Mouse (Mus musculus): Measurements from ENCODE around the gene Cpt1c. TPM values are rescaled to one million over a fixed set of nuclear protein-coding genes. Genes with fewer than 3 reads are reported as not detected.
A peak's percentile ranks its signal among the peaks of the same experiment; 100 is the strongest.

The Cpt1c gene
- polyA plus RNA-seq, 1 experiment, result 154 TPM

- Histone ChIP-seq H3K27ac (ENCODE audit: insufficient read depth, low read length) (no peak overlapping the region), H3K4me1 (ENCODE audit: control insufficient read depth, insufficient read depth, low read length) (peaks cover 5% of the 10 kb centered on the region), H3K4me3 (ENCODE audit: insufficient read depth, low read length) (peak overlapping the region; percentile 57)
- TF ChIP-seq CTCF (IDR thresholded peaks at IDR 0.05; ENCODE audit: extremely low read depth, insufficient read depth, low read length), result no peak
- TF ChIP-seq POLR2A (IDR thresholded peaks at IDR 0.05; ENCODE audit: extremely low read depth, insufficient read depth, low read length), result peak; percentile 66; the same call in 1 of the 2 replicates
Observed at GRCm38 (mm10) chr7:44970231-44970691, 4.4 kb downstream of the Cpt1c start.

GRCm38 (mm10) chr7:44966638-44967037, 8.0 kb downstream of the Cpt1c start:
- TF ChIP-seq POLR2A (IDR thresholded peaks at IDR 0.05; ENCODE audit: extremely low read depth, insufficient read depth, low read length), result no peak
- TF ChIP-seq CTCF (IDR thresholded peaks at IDR 0.05; ENCODE audit: extremely low read depth, insufficient read depth, low read length), result no peak
- no peak overlapping the region for H3K4me3 ChIP-seq (ENCODE audit: insufficient read depth, low read length)
- H3K4me1 ChIP-seq (ENCODE audit: control insufficient read depth, insufficient read depth, low read length), result peaks cover 4% of the 10 kb centered on the region; the same call in 1 of the 2 replicates
- H3K27ac ChIP-seq (ENCODE audit: insufficient read depth, low read length), result no peak overlapping the region

DNA sequence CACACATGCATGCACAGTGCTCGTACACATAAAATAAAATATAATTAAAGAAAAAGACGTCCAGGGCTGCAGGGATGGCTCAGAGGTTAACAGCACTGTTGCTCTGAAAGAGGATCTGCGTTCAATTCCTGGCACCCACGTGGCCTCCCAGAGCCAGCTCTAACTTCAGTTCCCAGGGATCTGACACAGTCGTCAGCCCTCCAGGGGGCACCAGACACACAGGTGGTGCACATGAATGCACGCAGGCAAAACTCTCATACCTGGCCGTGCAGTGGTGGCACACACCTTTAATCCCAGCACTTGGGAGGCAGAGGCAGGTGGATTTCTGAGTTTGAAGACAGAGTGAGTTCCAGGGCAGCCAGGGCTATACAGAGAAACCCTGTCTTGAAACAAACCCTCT, 8.7 kb downstream of the Cpt1c start:
- TF ChIP-seq POLR2A (IDR thresholded peaks at IDR 0.05; ENCODE audit: extremely low read depth, insufficient read depth, low read length) (no peak), CTCF (IDR thresholded peaks at IDR 0.05; ENCODE audit: extremely low read depth, insufficient read depth, low read length) (no peak)

GRCm38 (mm10) chr7:44964990-44965389, 9.7 kb downstream of the Cpt1c start:
- Histone ChIP-seq H3K27ac (ENCODE audit: insufficient read depth, low read length) (no peak overlapping the region), H3K4me1 (ENCODE audit: control insufficient read depth, insufficient read depth, low read length) (no peaks in the 10 kb centered on the region), H3K4me3 (ENCODE audit: insufficient read depth, low read length) (no peak overlapping the region)
- no peak for TF ChIP-seq CTCF (IDR thresholded peaks at IDR 0.05; ENCODE audit: extremely low read depth, insufficient read depth, low read length)
- no peak for TF ChIP-seq POLR2A (IDR thresholded peaks at IDR 0.05; ENCODE audit: extremely low read depth, insufficient read depth, low read length)

More for the DNA sequence above, 8.7 kb downstream of the Cpt1c start:
- no peak overlapping the region for H3K27ac ChIP-seq (ENCODE audit: insufficient read depth, low read length)
- peaks cover 4% of the 10 kb centered on the region; the same call in 1 of the 2 replicates for H3K4me1 ChIP-seq (ENCODE audit: control insufficient read depth, insufficient read depth, low read length)
- H3K4me3 ChIP-seq (ENCODE audit: insufficient read depth, low read length), result no peak overlapping the region

DNA sequence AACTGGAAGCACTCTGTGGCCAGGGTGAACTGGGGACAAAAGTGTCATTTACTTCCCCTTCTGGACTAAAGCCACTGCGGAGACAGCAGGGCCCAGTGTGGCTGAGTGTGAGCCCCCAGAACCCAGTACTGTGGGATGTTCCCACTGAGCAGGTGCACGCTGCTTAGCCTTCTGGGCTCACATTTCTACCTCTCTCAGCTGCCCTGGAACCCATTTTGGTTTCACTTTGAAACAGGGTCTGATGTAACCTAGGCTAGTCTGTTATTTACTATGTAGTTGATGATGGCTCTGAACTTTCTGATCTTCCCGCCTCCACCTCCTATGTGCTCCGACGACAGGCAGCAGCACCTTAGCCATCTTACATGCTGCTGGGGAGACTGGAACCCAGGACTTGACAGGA, 11.8 kb downstream of the Cpt1c start:
- H3K4me1 ChIP-seq (ENCODE audit: control insufficient read depth, insufficient read depth, low read length), result no peaks in the 10 kb centered on the region
- TF ChIP-seq CTCF (IDR thresholded peaks at IDR 0.05; ENCODE audit: extremely low read depth, insufficient read depth, low read length), result no peak
- H3K4me3 ChIP-seq (ENCODE audit: insufficient read depth, low read length), result no peak overlapping the region
- no peak overlapping the region for H3K27ac ChIP-seq (ENCODE audit: insufficient read depth, low read length)

DNA sequence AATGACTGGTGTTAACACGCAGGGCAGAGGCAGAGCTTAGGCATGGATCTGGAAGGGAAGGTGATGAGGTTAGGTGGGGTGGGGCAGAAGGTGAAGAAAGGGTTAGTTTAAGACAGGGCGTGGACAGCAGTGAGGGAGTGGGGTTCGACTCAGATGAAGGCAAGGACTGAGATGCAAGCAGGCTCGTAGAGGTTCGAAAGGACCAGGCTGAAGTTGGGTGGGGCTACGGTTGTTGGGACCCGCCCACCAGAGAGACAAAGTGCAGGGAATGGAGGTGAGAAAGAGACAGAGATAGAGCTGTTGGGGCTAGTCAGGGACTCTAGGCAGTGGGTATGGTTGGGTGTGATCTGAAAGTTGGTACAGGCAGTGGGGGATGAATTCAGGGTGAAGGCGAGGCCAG, 12.3 kb downstream of the Cpt1c start:
- Histone ChIP-seq H3K4me1 (ENCODE audit: control insufficient read depth, insufficient read depth, low read length) (no peaks in the 10 kb centered on the region), H3K4me3 (ENCODE audit: insufficient read depth, low read length) (no peak overlapping the region), H3K27ac (ENCODE audit: insufficient read depth, low read length) (no peak overlapping the region)
- TF ChIP-seq CTCF (IDR thresholded peaks at IDR 0.05; ENCODE audit: extremely low read depth, insufficient read depth, low read length) (no peak), POLR2A (IDR thresholded peaks at IDR 0.05; ENCODE audit: extremely low read depth, insufficient read depth, low read length) (no peak)

- Histone ChIP-seq H3K4me1 (ENCODE audit: control insufficient read depth, insufficient read depth, low read length) (no peaks in the 10 kb centered on the region), H3K27ac (ENCODE audit: insufficient read depth, low read length) (no peak overlapping the region), H3K4me3 (ENCODE audit: insufficient read depth, low read length) (no peak overlapping the region)
- TF ChIP-seq POLR2A (IDR thresholded peaks at IDR 0.05; ENCODE audit: extremely low read depth, insufficient read depth, low read length) (no peak), CTCF (IDR thresholded peaks at IDR 0.05; ENCODE audit: extremely low read depth, insufficient read depth, low read length) (no peak)
Observed at GRCm38 (mm10) chr7:44960512-44960910, 14.1 kb downstream of the Cpt1c start.

DNA sequence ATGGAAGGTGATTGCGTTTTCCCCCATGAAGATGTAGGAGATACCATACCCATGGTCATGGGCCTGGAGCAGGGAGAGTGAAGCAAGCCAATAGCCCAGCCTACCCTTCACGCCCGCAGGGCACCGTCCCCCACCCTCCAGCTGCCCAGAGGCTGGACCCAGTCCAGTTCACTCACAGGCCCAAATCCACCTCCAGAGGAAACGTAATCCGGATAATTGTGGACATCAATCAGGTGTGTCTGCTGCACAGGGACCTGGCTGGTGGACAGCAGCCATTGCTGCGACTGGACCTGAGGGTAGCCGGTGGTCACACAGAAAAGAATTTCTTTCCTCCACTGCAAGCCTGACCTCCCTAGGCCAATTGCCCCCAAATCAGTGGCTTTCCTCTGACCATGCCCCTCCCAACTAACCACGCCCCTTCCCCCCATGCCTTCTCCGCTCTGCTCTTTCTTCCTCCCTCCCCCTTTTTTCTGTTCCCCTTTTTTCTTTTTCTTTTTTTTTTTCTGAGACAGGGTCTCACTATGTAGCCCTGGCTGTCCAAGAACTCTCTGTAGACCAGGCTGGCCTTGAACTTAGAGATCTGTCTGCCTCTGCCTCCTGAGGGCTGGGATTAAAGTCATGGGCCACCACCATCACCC, 14.7 kb downstream of the Cpt1c start:
- Histone ChIP-seq H3K27ac (ENCODE audit: insufficient read depth, low read length) (no peak overlapping the region), H3K4me3 (ENCODE audit: insufficient read depth, low read length) (no peak overlapping the region), H3K4me1 (ENCODE audit: control insufficient read depth, insufficient read depth, low read length) (no peaks in the 10 kb centered on the region)
- TF ChIP-seq POLR2A (IDR thresholded peaks at IDR 0.05; ENCODE audit: extremely low read depth, insufficient read depth, low read length) (no peak), CTCF (IDR thresholded peaks at IDR 0.05; ENCODE audit: extremely low read depth, insufficient read depth, low read length) (no peak)

GRCm38 (mm10) chr7:44959281-44959680, 15.4 kb downstream of the Cpt1c start:
- H3K4me3 ChIP-seq (ENCODE audit: insufficient read depth, low read length), result no peak overlapping the region

GRCm38 (mm10) chr7:44958208-44958607, 16.4 kb downstream of the Cpt1c start:
- no peak overlapping the region for H3K4me3 ChIP-seq (ENCODE audit: insufficient read depth, low read length)
- no peaks in the 10 kb centered on the region for H3K4me1 ChIP-seq (ENCODE audit: control insufficient read depth, insufficient read depth, low read length)
- H3K27ac ChIP-seq (ENCODE audit: insufficient read depth, low read length), result no peak overlapping the region
- TF ChIP-seq CTCF (IDR thresholded peaks at IDR 0.05; ENCODE audit: extremely low read depth, insufficient read depth, low read length) (peak; percentile 74), POLR2A (IDR thresholded peaks at IDR 0.05; ENCODE audit: extremely low read depth, insufficient read depth, low read length) (no peak)

More at GRCm38 (mm10) chr7:44959281-44959680, 15.4 kb downstream of the Cpt1c start:
- no peaks in the 10 kb centered on the region for H3K4me1 ChIP-seq (ENCODE audit: control insufficient read depth, insufficient read depth, low read length)
- no peak overlapping the region for H3K27ac ChIP-seq (ENCODE audit: insufficient read depth, low read length)
- TF ChIP-seq CTCF (IDR thresholded peaks at IDR 0.05; ENCODE audit: extremely low read depth, insufficient read depth, low read length), result no peak
- no peak for TF ChIP-seq POLR2A (IDR thresholded peaks at IDR 0.05; ENCODE audit: extremely low read depth, insufficient read depth, low read length)
